In genomic region chr11:76524947-76525346, GRCm38 (mm10) we compare ENCODE assay signal across 9 mouse cellular contexts.
A peak's percentile ranks its signal among the peaks of the same experiment; 100 is the strongest.
DNase-seq lines count a peak whose midpoint lies in the region; ATAC-seq lines count a peak whose summit lies in the region.
"Had no signal": no experiment of that assay in that cellular context is flagged by ENCODE, and none has a peak within 500 bp of the region (broad histone marks: within the 10 kb centered on the region; RNA-seq: fewer than 3 reads in every experiment).

No protein-coding gene starts in this region.

- peak; percentile 61 to 83 for DNase-seq in heart, adult 18-20 months
- no peak for DNase-seq in heart, embryonic 10.5 days (ENCODE audit: low spot score)
- DNase-seq in adipocyte (ENCODE audit: low spot score): peak; percentile 88
- peak; percentile 79 to 84 for DNase-seq in heart, postnatal 10 days
- peak; percentile 73 for DNase-seq in kidney, postnatal 36 days
- peak; percentile 70 for DNase-seq in lung, postnatal 14 days
- peak; percentile 89 for DNase-seq in retina, postnatal 1 day

- intact Hi-C loops in heart, postnatal 10 days (cut with DNase I): loop anchor here (5.0 to 10.0 kb wide), 2 partner anchors 50 to 122 kb away; no protein-coding TSS in a partner anchor

- H3K4me3 ChIP-seq in heart, embryonic 10.5 days: no peak overlapping the region
- H3K4me3 ChIP-seq: limb, embryonic 15.5 days had no signal

- H3K27ac ChIP-seq in heart, embryonic 10.5 days: no peak overlapping the region
- H3K27ac ChIP-seq: limb, embryonic 15.5 days had no signal

- no peaks in the 10 kb centered on the region for H3K27me3 ChIP-seq in heart, embryonic 10.5 days (ENCODE audit: insufficient read depth, poor library complexity, severe bottlenecking)
- H3K27me3 ChIP-seq: limb, embryonic 15.5 days had no signal

- no peaks in the 10 kb centered on the region for H3K36me3 ChIP-seq in heart, embryonic 10.5 days
- H3K36me3 ChIP-seq: limb, embryonic 15.5 days had no signal

- H3K9me3 ChIP-seq in heart, embryonic 10.5 days: no peaks in the 10 kb centered on the region
- H3K9me3 ChIP-seq: limb, embryonic 15.5 days had no signal

- ATAC-seq in common myeloid progenitor, adult 5-6 weeks (replicated peaks; ENCODE audit: low read depth, poor library complexity, severe bottlenecking): peak; percentile 92

- 24% methylated on average over 8 of the region's 8 CpGs for WGBS in heart, embryonic 10.5 days

- H3K4me1 ChIP-seq in heart, embryonic 10.5 days: peaks cover 33% of the 10 kb centered on the region
